Mouse (Mus musculus): ENCODE measurements around the gene Fkbp10.
A peak's percentile ranks its signal among the peaks of the same experiment; 100 is the strongest.

Gene Fkbp10

GRCm38 (mm10) chr11:100392958-100393357 is 22.5 kb upstream of the Fkbp10 start:
- ATAC-seq (ENCODE audit: insufficient number of reproducible peaks, low FRiP score, low TSS enrichment) = no peak

GRCm38 (mm10) chr11:100393733-100394132 is 21.8 kb upstream of the Fkbp10 start:
- no peak for ATAC-seq (ENCODE audit: insufficient number of reproducible peaks, low FRiP score, low TSS enrichment)

- no peak for ATAC-seq (ENCODE audit: insufficient number of reproducible peaks, low FRiP score, low TSS enrichment)
Measured at GRCm38 (mm10) chr11:100394353-100395074, 21.0 kb upstream of the Fkbp10 start.

- 0 out of 2 replicates have a peak, but pooled peaks have one; percentile 34 for ATAC-seq (ENCODE audit: insufficient number of reproducible peaks, low FRiP score, low TSS enrichment)
Measured at GRCm38 (mm10) chr11:100395200-100395599, 20.3 kb upstream of the Fkbp10 start.

GRCm38 (mm10) chr11:100395861-100396631 is 19.5 kb upstream of the Fkbp10 start:
- ATAC-seq (ENCODE audit: insufficient number of reproducible peaks, low FRiP score, low TSS enrichment) = no peak

GRCm38 (mm10) chr11:100396886-100397599 is 18.5 kb upstream of the Fkbp10 start:
- ATAC-seq (ENCODE audit: insufficient number of reproducible peaks, low FRiP score, low TSS enrichment) = 0 out of 2 replicates have a peak, but pooled peaks have one; percentile 2

- peak; percentile 94 for ATAC-seq (ENCODE audit: insufficient number of reproducible peaks, low FRiP score, low TSS enrichment)
Measured at GRCm38 (mm10) chr11:100397600-100398389, 17.7 kb upstream of the Fkbp10 start, which contains the start of gene Jup. TSS of gene Jup (minus strand) at chr11:100397763.

- ATAC-seq (ENCODE audit: insufficient number of reproducible peaks, low FRiP score, low TSS enrichment) = no peak
Measured at GRCm38 (mm10) chr11:100398517-100398916, 17.0 kb upstream of the Fkbp10 start.

GRCm38 (mm10) chr11:100399320-100399719 is 16.2 kb upstream of the Fkbp10 start:
- ATAC-seq (ENCODE audit: insufficient number of reproducible peaks, low FRiP score, low TSS enrichment) = no peak

GRCm38 (mm10) chr11:100399727-100400538 is 15.6 kb upstream of the Fkbp10 start:
- ATAC-seq (ENCODE audit: insufficient number of reproducible peaks, low FRiP score, low TSS enrichment) = no peak

- no peak for ATAC-seq (ENCODE audit: insufficient number of reproducible peaks, low FRiP score, low TSS enrichment)
Measured at GRCm38 (mm10) chr11:100400842-100401241, 14.7 kb upstream of the Fkbp10 start.

- ATAC-seq (ENCODE audit: insufficient number of reproducible peaks, low FRiP score, low TSS enrichment) = no peak
Measured at GRCm38 (mm10) chr11:100402240-100402639, 13.3 kb upstream of the Fkbp10 start.

GRCm38 (mm10) chr11:100402682-100403081 is 12.8 kb upstream of the Fkbp10 start:
- ATAC-seq (ENCODE audit: insufficient number of reproducible peaks, low FRiP score, low TSS enrichment) = no peak

GRCm38 (mm10) chr11:100403445-100404134 is 11.9 kb upstream of the Fkbp10 start:
- no peak for ATAC-seq (ENCODE audit: insufficient number of reproducible peaks, low FRiP score, low TSS enrichment)

- ATAC-seq (ENCODE audit: insufficient number of reproducible peaks, low FRiP score, low TSS enrichment) = no peak
Measured at GRCm38 (mm10) chr11:100404456-100405074, 10.9 kb upstream of the Fkbp10 start.

GRCm38 (mm10) chr11:100406273-100406672 is 9.2 kb upstream of the Fkbp10 start:
- no peak for ATAC-seq (ENCODE audit: insufficient number of reproducible peaks, low FRiP score, low TSS enrichment)

- ATAC-seq (ENCODE audit: insufficient number of reproducible peaks, low FRiP score, low TSS enrichment) = peak; percentile 90
Measured at GRCm38 (mm10) chr11:100406995-100407705, 8.3 kb upstream of the Fkbp10 start.
